In the genomic region with DNA sequence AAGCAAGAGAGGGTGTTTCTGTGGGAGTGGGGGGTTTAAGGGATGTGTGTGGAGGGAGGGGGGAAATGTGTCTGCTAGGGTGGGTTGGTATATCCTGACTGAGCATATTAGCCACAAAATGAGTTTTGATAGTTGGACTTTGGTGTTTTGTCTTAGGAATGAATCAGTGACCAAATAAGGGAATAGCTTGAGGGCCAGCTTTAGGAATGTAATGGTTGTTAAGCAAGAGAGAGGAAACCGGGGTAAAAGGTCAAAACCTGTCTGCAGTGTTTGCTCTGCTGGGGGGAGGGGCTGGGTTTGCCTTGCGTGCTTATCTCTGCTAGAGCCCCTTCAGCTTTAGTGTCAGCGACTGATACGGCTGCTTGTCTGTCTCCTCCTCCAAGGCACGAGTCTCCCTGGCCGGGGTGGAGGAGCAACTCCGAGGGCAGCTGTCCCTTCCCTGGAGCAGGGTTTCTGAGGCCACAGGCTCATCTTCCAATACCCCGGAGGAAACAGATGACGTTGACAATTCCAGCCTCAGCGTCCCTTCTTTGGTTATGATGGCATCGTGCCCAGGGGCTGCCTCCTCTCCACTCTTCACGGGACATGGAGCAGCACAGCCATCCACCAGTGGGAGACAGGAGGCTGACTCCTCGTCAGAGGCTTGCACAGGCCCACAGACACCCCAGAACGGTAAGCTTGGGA, we compare ENCODE assay signal across 8 mouse cellular contexts. TPM values are rescaled to one million over a fixed set of nuclear protein-coding genes. Genes with fewer than 3 reads are reported as not detected.
DNase-seq lines count a peak whose midpoint lies in the region; ATAC-seq lines count a peak whose summit lies in the region.

No protein-coding gene starts in this region.

- DNase-seq in adipocyte (ENCODE audit: low spot score), result peak; percentile 80
- peak; percentile 75 for DNase-seq in fibroblast of lung, adult 2 months (ENCODE audit: low read depth)
- peak; percentile 18 for DNase-seq in ovary, postnatal 10 days (ENCODE audit: low spot score)
- DNase-seq in left cerebral cortex, postnatal 25 days (ENCODE audit: low spot score in 2 of 2), result no peak
- DNase-seq in right cerebral cortex, postnatal 25 days, result no peak

- H3K36me3 ChIP-seq in liver, embryonic 16.5 days (ENCODE audit: control insufficient read depth, insufficient read depth), result peaks cover 12% of the 10 kb centered on the region

- H3K4me1 ChIP-seq in liver, embryonic 16.5 days (ENCODE audit: control insufficient read depth, low read depth, low read length), result peaks cover 60% of the 10 kb centered on the region

- H3K4me3 ChIP-seq in liver, embryonic 16.5 days (ENCODE audit: low read depth, low read length), result peak overlapping the region; percentile 68

- ATAC-seq in CD4-positive, CD25-positive, alpha-beta regulatory T cell, adult 4 months, result peak; percentile 62
- ATAC-seq in inflammation-experienced regulatory T-cells, adult 6 months, result peak; percentile 33
- peak; percentile 94 for ATAC-seq in liver, embryonic 16.5 days (ENCODE audit: low read depth)

- intact Hi-C loops in left cerebral cortex, postnatal 25 days (cut with DNase I), result no loop called here

- peak overlapping the region; percentile 72 for H3K9ac ChIP-seq in liver, embryonic 16.5 days (ENCODE audit: low read depth, low read length)

- H3K27ac ChIP-seq in liver, embryonic 16.5 days (ENCODE audit: low read length), result peak overlapping the region; percentile 98

- H3K9me3 ChIP-seq in liver, embryonic 16.5 days (replicated peaks; ENCODE audit: control insufficient read depth, low read length), result no peaks in the 10 kb centered on the region

- no peaks in the 10 kb centered on the region for H3K27me3 ChIP-seq in liver, embryonic 16.5 days (ENCODE audit: control insufficient read depth, insufficient read depth, low read depth, low read length)

- peak overlapping the region; percentile 77 for H3K4me2 ChIP-seq in liver, embryonic 16.5 days (ENCODE audit: low read depth, low read length)

- WGBS in liver, embryonic 16.5 days (ENCODE audit: insufficient replicate concordance), result 1% methylated on average over 14 of the region's 14 CpGs

RNA-seq across cellular contexts. Expression of a gene that starts 6.3 kb away (rescaled TPM):
- 1 to 10 TPM; 3.6 to 10.0 TPM for polyA plus RNA-seq in CD4-positive, CD25-positive, alpha-beta regulatory T cell, adult 4 months (2017; shearing (Covaris generic))
- polyA plus RNA-seq in inflammation-experienced regulatory T-cells, adult 6 months (2017; shearing (Covaris generic)), result 1 to 10 TPM; 3.2 to 7.7 (median 7.5) TPM
- polyA plus RNA-seq in liver, embryonic 16.5 days (2015; fragmentation: Nextera tagmentation; extraction: Ambion mirVana), result 0.40 and 0.47 TPM in 2 replicates
- 10 to 100 TPM; 67.1 to 71.7 TPM for total RNA-seq in left cerebral cortex, postnatal 25 days (2021)

RNA-seq across cellular contexts. Expression of a gene that starts 29.1 kb away (rescaled TPM):
- polyA plus RNA-seq in CD4-positive, CD25-positive, alpha-beta regulatory T cell, adult 4 months (2017; shearing (Covaris generic)), result not detected
- polyA plus RNA-seq in inflammation-experienced regulatory T-cells, adult 6 months (2017; shearing (Covaris generic)), result under 1 TPM in 2 of 3 experiments, not detected in 1; 0.64 to 0.73 TPM
- polyA plus RNA-seq in liver, embryonic 16.5 days (2015; fragmentation: Nextera tagmentation; extraction: Ambion mirVana), result 0.11 and 1.9 TPM in 2 replicates
- not detected for total RNA-seq in left cerebral cortex, postnatal 25 days (2021)

RNA-seq across cellular contexts. Expression of a gene that starts 50.0 kb away (rescaled TPM):
- polyA plus RNA-seq in CD4-positive, CD25-positive, alpha-beta regulatory T cell, adult 4 months (2017; shearing (Covaris generic)), result 100 to 1,000 TPM; 143 to 177 TPM
- polyA plus RNA-seq in inflammation-experienced regulatory T-cells, adult 6 months (2017; shearing (Covaris generic)), result 100 to 1,000 TPM; 145 to 155 (median 153) TPM
- 103 and 111 TPM in 2 replicates for polyA plus RNA-seq in liver, embryonic 16.5 days (2015; fragmentation: Nextera tagmentation; extraction: Ambion mirVana)
- 10 to 100 TPM; 69.4 to 70.6 TPM for total RNA-seq in left cerebral cortex, postnatal 25 days (2021)

RNA-seq across cellular contexts. Expression of a gene that starts 52.3 kb away (rescaled TPM):
- polyA plus RNA-seq in CD4-positive, CD25-positive, alpha-beta regulatory T cell, adult 4 months (2017; shearing (Covaris generic)), result 10 to 100 TPM; 27.3 to 40.1 TPM
- polyA plus RNA-seq in inflammation-experienced regulatory T-cells, adult 6 months (2017; shearing (Covaris generic)), result 10 to 100 TPM; 18.1 to 35.7 (median 21.5) TPM
- polyA plus RNA-seq in liver, embryonic 16.5 days (2015; fragmentation: Nextera tagmentation; extraction: Ambion mirVana), result 12.4 and 13.2 TPM in 2 replicates
- total RNA-seq in left cerebral cortex, postnatal 25 days (2021), result 10 to 100 TPM; 18.5 to 21.1 TPM

Comparison
In these comparisons a context has a peak if more than half of its experiments do, and no peak if none do; other contexts are left out.
1. ATAC-seq: peak in every context shown above with its lines; median percentile 94 in liver, embryonic 16.5 days; 62 in CD4-positive, CD25-positive, alpha-beta regulatory T cell, adult 4 months; 33 in inflammation-experienced regulatory T-cells, adult 6 months.
2. DNase-seq: peak in adipocyte (single experiment), fibroblast of lung, adult 2 months (single experiment) and ovary, postnatal 10 days (single experiment); none in left cerebral cortex, postnatal 25 days (0 of 2) and right cerebral cortex, postnatal 25 days (single experiment).